Mouse (Mus musculus) thymus, postnatal 14 days (tissue): Measurements from ENCODE around the gene Fbxo45.
"Not testable (repeated sequence)": the region's sequence is repeated elsewhere in the genome, so short reads cannot be mapped to it uniquely, and the experiment has no call there.

Source experiments
- DNase-seq: peaks from one replicate; pipeline ENCODE4 v3.0.0; 2021

The Fbxo45 gene

GRCm38 (mm10) chr16:32246952-32247370 lies at the start of gene Fbxo45, which contains the start of gene Wdr53:
Gene Fbxo45, minus strand, starts transcription at chr16:32247158.
Gene Wdr53, plus strand, starts transcription at chr16:32247227.
- DNase-seq: peak; percentile 97

GRCm38 (mm10) chr16:32291821-32292220 lies 44.9 kb upstream of the Fbxo45 start:
- no peak for DNase-seq

- DNase-seq: no peak
These were observed 35.6 kb upstream of the Fbxo45 start for GRCm38 (mm10) chr16:32282608-32283007.

DNA sequence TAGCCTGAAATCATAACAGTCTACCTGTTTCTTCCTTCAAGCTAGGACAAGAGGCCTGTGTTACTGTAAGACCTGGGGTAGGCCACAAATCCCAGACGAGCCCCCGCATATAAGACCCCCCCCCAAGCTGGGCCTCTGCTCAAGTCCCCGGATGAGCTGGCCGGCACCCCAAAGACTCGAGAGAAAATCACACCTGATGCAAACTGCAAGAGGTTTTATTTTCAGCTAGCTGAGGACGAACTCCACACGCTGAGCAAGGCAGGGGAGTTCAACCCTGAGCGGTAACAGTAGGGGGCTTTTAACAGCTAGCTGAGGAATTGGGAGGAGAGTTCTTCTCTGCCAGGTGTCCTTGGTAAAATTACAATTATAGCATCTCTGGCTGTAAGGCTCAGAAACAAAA lies 33.3 kb upstream of the Fbxo45 start:
- no peak for DNase-seq

DNA sequence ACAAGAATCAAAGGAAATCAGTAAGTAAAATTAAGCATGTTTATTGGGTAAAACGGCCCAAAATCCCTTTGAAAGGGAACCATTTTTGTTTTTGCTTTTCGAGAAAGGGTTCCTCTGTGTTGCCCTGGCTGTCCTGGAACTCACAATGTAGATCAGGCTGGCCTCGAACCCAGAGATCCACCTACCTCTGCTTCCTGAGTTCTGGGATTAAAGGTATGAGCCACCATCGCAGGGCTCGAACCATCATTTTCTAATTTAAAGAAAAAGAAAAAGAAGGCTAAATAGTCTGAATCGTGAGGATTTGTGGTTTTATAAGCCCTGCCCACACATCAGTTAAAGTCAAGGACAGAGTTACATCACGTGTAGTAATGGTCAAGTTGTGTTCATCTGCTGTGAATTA lies 31.4 kb upstream of the Fbxo45 start:
- DNase-seq: no peak

GRCm38 (mm10) chr16:32277308-32278256 lies 30.6 kb upstream of the Fbxo45 start, which contains the start of gene Rnf168:
Gene Rnf168, plus strand, starts transcription at chr16:32277459.
- DNase-seq: peak; percentile 89

- DNase-seq: no peak
These were observed 28.9 kb upstream of the Fbxo45 start for GRCm38 (mm10) chr16:32275830-32276229.

DNA sequence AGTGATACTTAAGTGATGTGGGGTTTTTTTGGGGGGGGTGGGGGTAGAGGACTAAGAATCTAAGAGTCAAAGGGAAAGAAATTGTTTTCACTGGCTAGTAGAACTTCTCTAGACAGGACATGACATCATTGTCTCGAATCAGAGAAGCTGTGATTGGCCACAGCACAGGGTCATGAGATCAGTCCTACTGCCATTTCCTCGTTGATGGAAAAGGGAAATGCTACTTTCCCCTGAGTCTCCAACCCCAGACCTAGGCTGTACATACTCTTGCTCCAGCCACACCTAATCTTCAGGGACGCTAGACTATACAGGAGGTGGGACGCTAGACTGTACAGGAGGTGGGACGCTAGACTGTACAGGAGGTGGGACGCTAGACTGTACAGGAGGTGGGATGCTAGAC lies 28.1 kb upstream of the Fbxo45 start:
- DNase-seq: no peak

GRCm38 (mm10) chr16:32273338-32273737 lies 26.4 kb upstream of the Fbxo45 start:
- DNase-seq: peak; percentile 33

DNA sequence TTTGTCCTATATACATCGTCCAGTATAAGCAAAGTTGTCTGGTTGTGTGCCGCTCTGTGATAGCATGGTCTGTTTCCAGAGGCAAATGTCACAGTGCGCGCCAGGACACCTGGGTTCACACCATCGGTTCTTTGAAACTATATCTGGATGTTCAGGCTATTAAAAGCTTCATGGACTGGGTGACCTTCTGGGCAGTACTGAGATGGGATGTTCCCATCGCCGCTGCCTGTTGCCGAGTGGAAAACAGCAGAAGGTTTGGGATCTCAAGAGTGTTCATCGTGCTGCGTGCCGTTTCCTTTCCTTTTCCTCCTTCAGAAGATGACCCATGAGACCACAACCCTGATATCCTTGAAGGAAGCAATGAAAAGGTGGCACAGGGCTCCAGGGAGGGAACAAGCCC lies 24.3 kb upstream of the Fbxo45 start, which contains the start of gene Smco1:
Gene Smco1, plus strand, starts transcription at position 178 of the 400 bp plus-strand sequence.
- DNase-seq: no peak

GRCm38 (mm10) chr16:32264225-32264624 lies 17.3 kb upstream of the Fbxo45 start:
- peak; percentile 51 for DNase-seq

- peak; percentile 64 for DNase-seq
These were observed 587 bp downstream of the Fbxo45 start for GRCm38 (mm10) chr16:32246351-32246791.

DNA sequence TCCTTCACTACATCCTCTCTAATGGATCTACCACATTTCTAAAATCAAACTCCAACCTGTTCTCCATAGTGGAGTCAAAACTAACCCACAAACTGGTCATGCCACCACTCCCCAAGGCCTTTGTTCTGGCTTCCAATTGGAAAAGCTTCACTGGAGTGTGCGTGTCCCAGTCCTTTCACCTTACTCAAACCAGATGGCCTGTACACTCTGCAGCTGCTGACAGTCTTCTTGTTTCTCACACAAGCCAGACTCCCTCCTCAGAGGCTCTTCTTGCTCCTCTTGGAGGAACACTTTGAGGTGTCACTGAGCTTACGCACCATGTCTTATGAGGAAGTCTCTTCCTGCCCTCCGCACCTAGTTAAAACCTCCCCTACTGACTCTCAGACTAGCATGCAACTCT lies 3.1 kb downstream of the Fbxo45 start:
- DNase-seq: no peak

DNA sequence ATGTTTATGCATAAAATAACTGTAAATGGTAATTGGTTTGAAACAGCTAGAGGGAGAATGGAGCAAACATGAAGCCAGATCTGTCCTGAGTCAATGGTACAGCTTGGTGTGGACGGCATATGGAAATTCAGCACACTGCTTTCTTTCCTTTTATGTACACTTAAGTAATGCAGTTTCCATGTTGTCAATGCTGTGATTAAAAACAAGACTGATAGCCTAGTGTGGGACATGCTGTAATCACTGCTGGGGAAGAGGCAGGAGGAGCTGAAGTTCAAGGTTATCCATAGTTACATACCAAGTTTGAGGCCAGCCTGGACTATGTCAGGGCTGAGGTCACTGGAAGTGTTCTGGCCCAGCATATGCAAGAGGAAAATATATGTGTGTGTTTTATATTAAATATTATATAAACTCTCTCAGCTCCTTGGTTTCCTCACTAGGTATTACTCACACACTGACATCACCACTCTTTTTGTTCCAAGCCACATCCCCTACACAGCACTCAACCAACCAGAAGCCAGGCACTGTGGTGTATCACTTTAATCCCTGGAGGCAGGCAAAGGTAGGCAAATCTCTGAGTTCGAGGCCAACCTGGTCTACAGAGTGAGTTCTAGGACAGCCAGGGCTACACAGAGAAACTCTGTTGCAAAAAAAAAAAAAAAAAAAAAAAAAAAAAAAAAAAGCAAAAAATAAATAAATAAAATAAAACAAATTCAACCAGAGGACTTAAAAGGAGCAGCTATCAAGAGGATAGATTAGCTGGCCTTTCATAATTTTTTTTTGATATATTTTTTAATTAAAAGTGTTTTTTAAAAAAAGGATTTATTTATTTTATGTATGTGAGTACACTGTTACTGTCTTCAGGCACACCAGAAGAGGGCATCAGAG lies 7.3 kb downstream of the Fbxo45 start:
- DNase-seq: no peak

- DNase-seq: no peak
These were observed 8.9 kb downstream of the Fbxo45 start for GRCm38 (mm10) chr16:32237930-32238680.

- DNase-seq: not testable (repeated sequence)
These were observed 14.9 kb downstream of the Fbxo45 start for GRCm38 (mm10) chr16:32232050-32232449.

GRCm38 (mm10) chr16:32222399-32222798 lies 24.6 kb downstream of the Fbxo45 start:
- DNase-seq: no peak

DNA sequence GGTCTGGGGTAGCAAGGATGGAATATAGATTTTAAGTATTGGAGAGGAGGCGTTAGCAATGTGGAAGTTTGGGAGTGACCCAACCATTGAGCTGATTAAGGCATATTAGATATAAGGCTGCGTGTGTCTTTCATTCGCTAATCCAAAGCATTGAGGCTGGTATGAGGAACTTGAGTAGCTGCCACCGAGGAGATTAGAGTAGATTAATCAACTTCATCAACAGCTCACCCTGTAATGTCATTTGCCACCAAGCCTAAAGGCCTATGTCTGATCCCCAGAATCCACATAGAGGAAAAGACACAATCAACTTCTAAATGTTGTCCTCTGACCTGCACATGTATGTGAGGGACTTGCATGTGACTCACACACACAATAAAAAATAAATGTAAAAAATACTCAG lies 25.2 kb downstream of the Fbxo45 start:
- no peak for DNase-seq

DNA sequence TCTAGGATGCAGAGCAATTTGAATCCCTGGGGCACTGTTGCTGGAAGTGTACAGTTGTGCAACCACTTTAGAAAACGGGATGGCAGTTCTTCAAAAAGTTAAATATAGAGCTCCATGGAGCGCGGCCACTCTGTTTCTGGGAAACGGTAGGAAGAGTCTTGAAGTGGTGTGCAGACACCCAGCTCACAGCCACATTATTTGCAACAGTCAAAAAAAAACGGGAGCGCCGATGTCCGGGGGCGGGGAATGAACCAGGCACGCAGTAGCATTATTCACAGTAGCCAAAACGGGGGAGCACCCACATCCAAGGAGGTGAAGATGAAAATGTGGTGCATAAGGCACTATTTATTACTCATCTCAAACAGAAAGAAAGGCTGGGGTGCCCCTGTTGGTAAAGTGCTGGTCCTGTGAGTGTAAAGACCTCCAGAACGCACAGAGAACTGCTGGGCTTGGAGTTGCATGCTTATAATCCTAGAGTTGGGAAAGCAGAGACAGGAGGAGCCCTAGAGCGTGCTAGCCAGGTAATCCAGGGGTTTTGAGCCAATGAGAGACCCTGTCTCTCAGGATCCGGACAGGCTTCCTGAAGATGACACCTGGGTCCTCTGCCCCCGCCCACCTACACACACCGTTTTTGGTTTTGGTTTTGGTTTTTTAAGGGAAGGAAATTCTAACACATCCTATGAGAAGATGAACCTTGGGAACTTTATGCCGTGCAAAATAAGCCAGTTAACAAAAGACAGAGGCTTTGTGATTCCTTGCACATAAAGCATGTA lies 32.0 kb downstream of the Fbxo45 start:
- no peak for DNase-seq

DNA sequence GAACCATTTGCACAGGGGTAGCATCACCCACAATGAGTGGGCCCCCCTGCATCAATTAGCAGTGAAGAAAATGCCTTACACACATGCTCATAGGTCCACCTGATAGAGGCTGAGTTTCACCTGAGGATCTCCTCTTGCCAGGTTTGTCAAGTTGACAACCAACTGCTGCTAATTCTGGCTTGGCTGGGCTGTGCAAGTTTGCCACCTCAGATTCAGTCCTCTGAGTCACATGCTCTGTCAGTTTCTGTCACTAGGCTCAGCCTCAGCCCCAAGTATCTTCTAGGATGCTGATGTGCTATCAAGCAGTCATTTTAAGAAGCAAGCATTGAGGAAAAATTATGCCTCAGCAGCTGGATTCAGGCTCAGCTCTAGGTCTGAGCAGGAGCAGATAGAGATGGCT lies 32.8 kb downstream of the Fbxo45 start:
- no peak for DNase-seq

DNA sequence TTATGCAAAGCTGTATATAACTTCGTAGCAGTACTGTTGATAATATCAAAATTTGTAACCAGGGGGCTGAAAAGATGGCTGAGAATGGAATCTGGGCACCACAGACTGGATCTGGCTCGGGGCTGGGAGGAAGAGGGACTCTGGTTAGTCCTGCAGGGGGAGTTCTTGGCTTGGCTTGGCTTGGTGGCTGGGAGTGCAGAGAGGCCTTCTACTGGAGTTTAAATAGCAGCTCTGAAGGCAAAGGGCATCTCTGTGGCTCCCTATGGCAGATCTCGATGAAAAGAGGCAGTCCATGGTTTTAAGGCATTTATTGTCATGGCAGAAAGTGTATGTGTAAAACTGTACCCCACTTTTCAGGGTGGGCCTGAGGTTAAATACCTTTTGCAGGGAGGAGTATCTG lies 42.1 kb downstream of the Fbxo45 start:
- DNase-seq: no peak

DNA sequence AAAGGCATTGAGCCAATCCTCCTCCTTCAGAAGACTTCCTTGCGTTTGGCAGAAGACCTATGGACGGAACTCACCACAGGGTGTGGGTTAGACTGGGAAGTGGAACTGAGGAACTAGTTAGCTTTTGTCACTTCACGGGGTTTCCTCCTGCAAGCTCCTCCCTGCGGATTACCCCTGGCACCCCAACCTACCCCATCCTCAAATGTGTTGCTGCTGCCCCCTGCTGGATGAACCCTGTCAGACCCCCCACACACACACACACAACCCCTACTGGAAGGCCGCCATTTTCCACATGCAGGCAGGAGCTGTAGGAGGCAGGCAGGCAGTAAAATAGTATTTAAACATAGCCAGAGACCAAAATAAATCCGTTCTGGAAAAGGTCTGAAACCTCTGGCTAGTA lies 44.3 kb downstream of the Fbxo45 start:
- DNase-seq: peak; percentile 95
